Mouse (Mus musculus): ENCODE measurements at regions not wholly inside any gene's neighbourhood (a gene's known extent, or its start where the extent isn't known, plus 50 kb on each side); places are given as distances from the start of the nearest gene placed in this dataset.
"Not testable (repeated sequence)": the region's sequence is repeated elsewhere in the genome, so short reads cannot be mapped to it uniquely, and the experiment has no call there.

DNA sequence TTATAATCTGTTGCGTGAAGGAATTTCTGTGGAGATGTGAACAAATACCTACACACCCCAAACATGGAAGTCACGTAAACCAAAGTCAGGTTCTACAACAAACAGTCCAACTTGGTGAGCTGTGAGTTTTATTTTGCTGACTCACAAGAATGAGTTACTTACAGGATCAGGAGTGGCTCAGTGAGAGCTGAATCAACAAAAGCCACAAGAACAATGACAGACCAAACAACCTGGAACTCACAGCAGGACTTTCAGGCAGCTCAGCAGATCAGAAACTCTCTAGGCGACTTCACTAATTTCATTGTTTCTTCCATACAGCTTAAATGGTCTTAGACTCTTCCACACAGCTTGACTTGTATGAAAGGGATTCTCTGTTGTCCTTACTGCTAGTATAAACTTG is 254.4 kb upstream of the Lrrc4c start:
- peak; percentile 18 for DNase-seq (ENCODE audit: low read depth, low spot score)

- DNase-seq (ENCODE audit: low read depth, low spot score) = not testable (repeated sequence)
Observed at GRCm38 (mm10) chr2:96108451-96108850, 209.5 kb upstream of the Lrrc4c start.

GRCm38 (mm10) chr2:96120081-96120480 is 197.9 kb upstream of the Lrrc4c start:
- DNase-seq (ENCODE audit: low read depth, low spot score) = peak; percentile 9

DNA sequence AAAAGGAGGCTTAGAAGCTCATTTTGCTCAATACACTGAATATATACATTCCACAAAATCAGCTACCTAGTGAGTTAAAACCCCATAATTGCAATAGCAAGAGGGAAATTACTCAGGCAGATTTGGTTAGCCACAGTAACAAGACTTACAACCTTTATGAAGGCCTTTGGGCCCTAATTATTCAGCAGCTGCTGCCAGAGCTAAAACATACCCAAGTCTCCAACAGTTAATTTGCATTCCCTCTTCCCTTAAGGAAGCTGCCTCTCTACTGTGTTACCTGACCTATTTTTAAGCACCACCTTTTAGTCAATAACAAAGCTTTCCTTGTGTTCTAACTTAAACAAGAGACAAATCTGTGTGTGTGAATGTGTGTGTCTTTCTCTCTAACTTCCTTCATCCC is 179.4 kb upstream of the Lrrc4c start:
- DNase-seq (ENCODE audit: low read depth, low spot score) = no peak

DNA sequence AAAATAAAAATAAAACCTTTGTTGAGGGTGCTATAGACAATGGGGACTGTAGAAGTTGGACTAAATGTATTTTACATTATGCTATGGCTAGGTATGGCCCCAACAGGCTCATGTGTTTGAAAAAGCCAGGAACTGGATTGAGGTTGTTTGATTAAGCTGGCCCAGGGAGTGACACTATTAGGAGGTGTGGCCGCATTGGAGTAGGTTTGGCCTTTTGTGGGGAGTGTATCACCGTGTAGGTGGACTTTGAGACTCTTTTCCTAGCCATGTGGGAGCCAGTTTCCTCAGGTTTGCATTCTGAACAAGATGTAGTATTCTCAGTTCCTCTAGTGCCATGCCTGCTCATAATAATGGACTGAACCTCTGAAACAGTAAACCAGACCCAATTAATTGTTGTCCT is 162.7 kb upstream of the Lrrc4c start:
- no peak for DNase-seq (ENCODE audit: low read depth, low spot score)

GRCm38 (mm10) chr2:96166624-96167023 is 151.3 kb upstream of the Lrrc4c start:
- DNase-seq (ENCODE audit: low read depth, low spot score) = no peak
